Mouse (Mus musculus): ENCODE measurements around the gene Basp1.

GRCm38 (mm10) chr15:25400276-25400675, 13.3 kb downstream of the Basp1 start:
- TF ChIP-seq CTCF (IDR thresholded peaks at IDR 0.05; ENCODE audit: borderline replicate concordance, control insufficient read depth, extremely low read depth, insufficient read depth, low read length, poor library complexity) = no peak
- no peak for TF ChIP-seq POLR2A (IDR thresholded peaks at IDR 0.05; ENCODE audit: control insufficient read depth, extremely low read depth, insufficient read depth, low read length, poor library complexity)
